Mouse (Mus musculus) liver, embryonic 11.5 days (tissue): ENCODE measurements around the gene Catsper2. TPM values are rescaled to one million over a fixed set of nuclear protein-coding genes. Genes with fewer than 3 reads are reported as not detected.

Source experiments
- ATAC-seq: fragments of 200-750 bp; cut with Nextera tagmentation; replicated peaks from 2 replicates; pipeline ENCODE4 v1.8.0; 2017; ENCODE audit warnings: moderate number of reproducible peaks, mild to moderate bottlenecking, moderate TSS enrichment, moderate library complexity; ENCODE audit not compliant: low FRiP score
- DNase-seq: peaks from one replicate; pipeline ENCODE4 v3.0.0-alpha.2; 2017; ENCODE audit warnings: low spot score
- H3K27ac ChIP-seq: fragments of 300-500 bp; sonication (generic); 2 replicates; pipeline ENCODE4 v1.5.1; 2014; ENCODE audit warnings: mild to moderate bottlenecking, low read depth, low read length, control low read depth
- H3K27me3 ChIP-seq: fragments of 300-500 bp; sonication (generic); replicated peaks from 2 replicates; pipeline ENCODE4 v1.6.1; 2014; ENCODE audit warnings: low read length, mixed read lengths; ENCODE audit not compliant: control insufficient read depth, insufficient read depth
- H3K36me3 ChIP-seq: fragments of 300-500 bp; sonication (generic); 2 replicates; pipeline ENCODE4 v1.6.1; 2014; ENCODE audit warnings: mild to moderate bottlenecking, low read length, moderate library complexity, mixed read lengths; ENCODE audit not compliant: control insufficient read depth, insufficient read depth
- H3K4me1 ChIP-seq: fragments of 300-500 bp; sonication (generic); replicated peaks from 2 replicates; pipeline ENCODE4 v1.6.1; 2014; ENCODE audit warnings: low read length, mixed read lengths; ENCODE audit not compliant: control insufficient read depth, insufficient read depth
- H3K4me2 ChIP-seq: fragments of 300-500 bp; sonication (generic); 2 replicates; pipeline ENCODE4 v1.6.1; 2014; ENCODE audit warnings: mild to moderate bottlenecking, control low read depth, moderate library complexity
- H3K4me3 ChIP-seq: fragments of 300-500 bp; sonication (generic); 2 replicates; pipeline ENCODE4 v1.5.1; 2014; ENCODE audit warnings: low read depth, low read length, control low read depth
- H3K9ac ChIP-seq: fragments of 300-500 bp; sonication (generic); 2 replicates; pipeline ENCODE4 v1.6.1; 2014; ENCODE audit warnings: low read depth, low read length, control low read depth
- H3K9me3 ChIP-seq: fragments of 300-500 bp; sonication (generic); 2 replicates; pipeline ENCODE4 v1.6.1; 2016; ENCODE audit warnings: low read length, inconsistent platforms, mixed read lengths; ENCODE audit not compliant: control insufficient read depth
- WGBS: fragments of 180-500 bp; shearing (Covaris S2); extraction: QIAGEN DNeasy Blood & Tissue Kit; methylation state at CpG from one replicate; pipeline ENCODE4 v1.1.7; 2014; 5-methylcytosine and 5-hydroxymethylcytosine counted together
- polyA plus RNA-seq: library from polyadenylated mRNA; unstranded; fragments of >200 nt; fragmentation: Nextera tagmentation; extraction: Ambion mirVana; gene quantifications from 2 replicates; pipeline ENCODE4 v1.2.1, GENCODE M21; 2014

Catsper2 gene
- polyA plus RNA-seq, 1 experiment from 2014 or later, result 1.7 TPM

- H3K4me1 ChIP-seq, result peaks cover 13% of the 10 kb centered on the region
- DNase-seq, result no peak
- peak; percentile 16 for ATAC-seq
Measured at GRCm38 (mm10) chr2:121449545-121450011, 36.0 kb upstream of the Catsper2 start.

GRCm38 (mm10) chr2:121448739-121449535, 35.3 kb upstream of the Catsper2 start, which contains the start of gene Serf2:
Serf2 (plus strand) TSS chr2:121449195.
- H3K9ac ChIP-seq, result peak within 1 kb of the TSS; percentile 95
- WGBS, result 2% methylated on average over 67 of the region's 74 CpGs
- H3K36me3 ChIP-seq, result peaks cover 18% of the 10 kb centered on the region
- H3K27ac ChIP-seq, result peak within 1 kb of the TSS; percentile 94
- peak within 1 kb of the TSS; percentile 95 for H3K4me2 ChIP-seq
- DNase-seq, result peak; percentile 100
- peak within 1 kb of the TSS; percentile 100 for H3K4me3 ChIP-seq
- peak; percentile 97 for ATAC-seq
- H3K4me1 ChIP-seq, result peaks cover 13% of the 10 kb centered on the region
- no peaks in the 10 kb centered on the region for H3K9me3 ChIP-seq
- H3K27me3 ChIP-seq, result no peaks in the 10 kb centered on the region

More at GRCm38 (mm10) chr2:121449545-121450011, 36.0 kb upstream of the Catsper2 start:
- H3K9me3 ChIP-seq, result no peaks in the 10 kb centered on the region
- under 1% methylated on average over 54 of the region's 54 CpGs for WGBS
- no peaks in the 10 kb centered on the region for H3K27me3 ChIP-seq
- peak overlapping the region; percentile 95 for H3K9ac ChIP-seq
- H3K27ac ChIP-seq, result peak overlapping the region; percentile 94
- peak overlapping the region; percentile 95 for H3K4me2 ChIP-seq
- H3K36me3 ChIP-seq, result peaks cover 18% of the 10 kb centered on the region
- H3K4me3 ChIP-seq, result peak overlapping the region; percentile 100

GRCm38 (mm10) chr2:121448136-121448535, 34.5 kb upstream of the Catsper2 start:
- Histone ChIP-seq H3K27me3 (no peaks in the 10 kb centered on the region), H3K9me3 (no peaks in the 10 kb centered on the region), H3K4me2 (peak overlapping the region; percentile 95), H3K36me3 (peaks cover 15% of the 10 kb centered on the region), H3K27ac (peak overlapping the region; percentile 87), H3K4me3 (peak overlapping the region; percentile 100), H3K9ac (peak overlapping the region; percentile 66), H3K4me1 (peaks cover 14% of the 10 kb centered on the region)
- ATAC-seq, result no peak
- no peak for DNase-seq
- WGBS, result 16% methylated on average over 9 of the region's 9 CpGs

- H3K27me3 ChIP-seq, result 0 out of 2 replicates have a peak, but pooled peaks cover under 1% of the 10 kb centered on the region
- ATAC-seq (no peak), DNase-seq (no peak)
- peaks cover 6% of the 10 kb centered on the region for H3K36me3 ChIP-seq
- H3K27ac ChIP-seq, result no peak overlapping the region
- H3K9ac ChIP-seq, result no peak overlapping the region
- no peak overlapping the region for H3K4me2 ChIP-seq
- H3K4me3 ChIP-seq, result no peak overlapping the region
- 68% methylated on average over 3 of the region's 3 CpGs for WGBS
- H3K4me1 ChIP-seq, result peaks cover 22% of the 10 kb centered on the region
- no peaks in the 10 kb centered on the region for H3K9me3 ChIP-seq
Measured at GRCm38 (mm10) chr2:121447006-121447405, 33.4 kb upstream of the Catsper2 start.

- H3K9ac ChIP-seq, result no peak overlapping the region
- no peak for ATAC-seq
- H3K36me3 ChIP-seq, result peaks cover 4% of the 10 kb centered on the region
- no peak overlapping the region for H3K4me2 ChIP-seq
- no peak overlapping the region for H3K4me3 ChIP-seq
- no peaks in the 10 kb centered on the region for H3K9me3 ChIP-seq
- WGBS, result 78% methylated on average over 4 of the region's 4 CpGs
- no peak overlapping the region for H3K27ac ChIP-seq
- 0 out of 2 replicates have a peak, but pooled peaks cover 5% of the 10 kb centered on the region for H3K27me3 ChIP-seq
- peaks cover 24% of the 10 kb centered on the region for H3K4me1 ChIP-seq
- DNase-seq, result no peak
Measured at GRCm38 (mm10) chr2:121446506-121446905, 32.9 kb upstream of the Catsper2 start.

- H3K4me1 ChIP-seq, result peaks cover 15% of the 10 kb centered on the region
- no peak overlapping the region for H3K4me3 ChIP-seq
- H3K9me3 ChIP-seq, result no peaks in the 10 kb centered on the region
- no peaks in the 10 kb centered on the region for H3K36me3 ChIP-seq
- 0 out of 2 replicates have a peak, but pooled peaks cover 7% of the 10 kb centered on the region for H3K27me3 ChIP-seq
- no peak for DNase-seq
- H3K4me2 ChIP-seq, result no peak overlapping the region
- H3K9ac ChIP-seq, result no peak overlapping the region
- H3K27ac ChIP-seq, result no peak overlapping the region
- no peak for ATAC-seq
- 72% methylated on average over 3 of the region's 3 CpGs for WGBS
Measured at GRCm38 (mm10) chr2:121445117-121445516, 31.5 kb upstream of the Catsper2 start.

- H3K4me3 ChIP-seq, result no peak within 1 kb of the TSS
- H3K27me3 ChIP-seq, result 0 out of 2 replicates have a peak, but pooled peaks cover 7% of the 10 kb centered on the region
- H3K36me3 ChIP-seq, result no peaks in the 10 kb centered on the region
- DNase-seq, result no peak
- no peak within 1 kb of the TSS for H3K27ac ChIP-seq
- H3K4me2 ChIP-seq, result peak within 1 kb of the TSS; percentile 90
- H3K4me1 ChIP-seq, result peaks cover 15% of the 10 kb centered on the region
- ATAC-seq, result no peak
- H3K9ac ChIP-seq, result 0 out of 2 replicates have a peak within 1 kb of the TSS, but pooled peaks have one; percentile 31
- no peaks in the 10 kb centered on the region for H3K9me3 ChIP-seq
- WGBS, result 85% methylated on average over 1 of the region's 1 CpGs
Measured at GRCm38 (mm10) chr2:121444178-121444577, 30.6 kb upstream of the Catsper2 start, which contains the start of gene Ell3. Ell3 (minus strand) TSS chr2:121444278.

GRCm38 (mm10) chr2:121443068-121443349, 29.4 kb upstream of the Catsper2 start:
- H3K36me3 ChIP-seq, result peaks cover 4% of the 10 kb centered on the region
- no peaks in the 10 kb centered on the region for H3K9me3 ChIP-seq
- no peak overlapping the region for H3K27ac ChIP-seq
- 0 out of 2 replicates have a peak overlapping the region, but pooled peaks have one; percentile 31 for H3K9ac ChIP-seq
- ATAC-seq, result no peak
- 0 out of 2 replicates have a peak, but pooled peaks cover 7% of the 10 kb centered on the region for H3K27me3 ChIP-seq
- WGBS, result 27% methylated on average over 8 of the region's 8 CpGs
- no peak for DNase-seq
- peaks cover 15% of the 10 kb centered on the region for H3K4me1 ChIP-seq
- peak overlapping the region; percentile 90 for H3K4me2 ChIP-seq
- peak overlapping the region; percentile 53 for H3K4me3 ChIP-seq
